Mouse (Mus musculus) bone marrow macrophage, adult 2 months (primary cell): ENCODE results near the gene Lyrm7. TPM values are rescaled to one million over a fixed set of nuclear protein-coding genes. Genes with fewer than 3 reads are reported as not detected.
A peak's percentile ranks its signal among the peaks of the same experiment; 100 is the strongest.
"Not testable (repeated sequence)": the region's sequence is repeated elsewhere in the genome, so short reads cannot be mapped to it uniquely, and the experiment has no call there.

Source experiments
- H3K27ac ChIP-seq: 2 replicates; pipeline ENCODE4 v1.5.1; 2012; ENCODE audit warnings: low read depth, low read length; ENCODE audit not compliant: insufficient read depth
- H3K4me1 ChIP-seq: 2 replicates; pipeline ENCODE4 v1.6.1; 2012; ENCODE audit warnings: low read length; ENCODE audit not compliant: control insufficient read depth, insufficient read depth
- H3K4me3 ChIP-seq: 2 replicates; pipeline ENCODE4 v1.5.1; 2012; ENCODE audit warnings: mild to moderate bottlenecking, low read length, moderate library complexity; ENCODE audit not compliant: insufficient read depth
- CTCF ChIP-seq: IDR thresholded peaks from 2 replicates; pipeline ENCODE4 v1.5.1; 2012; ENCODE audit warnings: low read depth, mild to moderate bottlenecking, low read length, moderate library complexity
- POLR2A ChIP-seq: IDR thresholded peaks from 2 replicates; pipeline ENCODE4 v1.6.1; 2012; ENCODE audit warnings: mild to moderate bottlenecking, low read depth, low read length, borderline replicate concordance
- polyA plus RNA-seq: library from polyadenylated mRNA; stranded (reverse); fragments of >200 nt; gene quantifications from 2 replicates; pipeline ENCODE4 v1.2.4, GENCODE M21; 2012; ENCODE audit not compliant: missing spikeins, insufficient read depth, insufficient read length

Gene Lyrm7
- polyA plus RNA-seq, 1 experiment: 0.67 TPM

- Histone ChIP-seq H3K4me1 (peaks cover 17% of the 10 kb centered on the region), H3K27ac (peak overlapping the region; percentile 84), H3K4me3 (peak overlapping the region; percentile 65)
- TF ChIP-seq POLR2A: no peak
- no peak for TF ChIP-seq CTCF
Measured at GRCm38 (mm10) chr11:54867049-54867385, 6.3 kb upstream of the Lyrm7 start.

- Histone ChIP-seq H3K27ac (peak within 1 kb of the TSS; percentile 84), H3K4me1 (peaks cover 21% of the 10 kb centered on the region), H3K4me3 (peak within 1 kb of the TSS; percentile 65)
- 0 out of 2 replicates have a peak, but pooled peaks have one; percentile 53 for TF ChIP-seq POLR2A
- TF ChIP-seq CTCF: no peak
Measured at GRCm38 (mm10) chr11:54866119-54867048, 5.7 kb upstream of the Lyrm7 start, which contains the start of gene Hint1. Gene Hint1, plus strand, starts transcription at chr11:54866383.

- peaks cover 22% of the 10 kb centered on the region for H3K4me1 ChIP-seq
- H3K4me3 ChIP-seq: peak overlapping the region; percentile 65
- peak overlapping the region; percentile 68 for H3K27ac ChIP-seq
- TF ChIP-seq CTCF (no peak), POLR2A (no peak)
Measured at GRCm38 (mm10) chr11:54865330-54866085, 4.8 kb upstream of the Lyrm7 start.

- no peak for TF ChIP-seq POLR2A
- TF ChIP-seq CTCF: peak; percentile 81
- Histone ChIP-seq H3K27ac (no peak overlapping the region), H3K4me3 (no peak overlapping the region), H3K4me1 (peaks cover 17% of the 10 kb centered on the region)
Measured at GRCm38 (mm10) chr11:54862621-54863520, 2.2 kb upstream of the Lyrm7 start.

- no peak overlapping the region for H3K4me3 ChIP-seq
- H3K4me1 ChIP-seq: peaks cover 16% of the 10 kb centered on the region
- 0 out of 2 replicates have a peak overlapping the region, but pooled peaks have one; percentile 28 for H3K27ac ChIP-seq
- TF ChIP-seq POLR2A: no peak
- no peak for TF ChIP-seq CTCF
Measured at GRCm38 (mm10) chr11:54861471-54862420, 1.0 kb upstream of the Lyrm7 start.

GRCm38 (mm10) chr11:54859322-54860165 is 1.2 kb downstream of the Lyrm7 start:
- TF ChIP-seq CTCF (no peak), POLR2A (no peak)
- Histone ChIP-seq H3K27ac (peak overlapping the region; percentile 45; the same call in 1 of the 2 replicates), H3K4me3 (peak overlapping the region; percentile 64), H3K4me1 (peaks cover 10% of the 10 kb centered on the region)

- H3K4me3 ChIP-seq, H3K4me1 ChIP-seq, H3K27ac ChIP-seq: not testable (repeated sequence)
Measured at GRCm38 (mm10) chr11:54858880-54859279, 1.8 kb downstream of the Lyrm7 start.

- Histone ChIP-seq H3K27ac (no peak overlapping the region), H3K4me1 (peaks cover 6% of the 10 kb centered on the region), H3K4me3 (no peak overlapping the region)
- TF ChIP-seq POLR2A (no peak), CTCF (no peak)
Measured at GRCm38 (mm10) chr11:54851656-54852055, 9.1 kb downstream of the Lyrm7 start.
